Mouse (Mus musculus) T-helper 2 cell (primary cell): ENCODE measurements at regions not wholly inside any gene's neighbourhood (a gene's known extent, or its start where the extent isn't known, plus 50 kb on each side); places are given as distances from the start of the nearest gene placed in this dataset.

Source experiments
- in situ Hi-C: fragments of 300-600 bp; cut with MboI, MseI; formaldehyde crosslinking; loops from one replicate; pipeline ENCODE4 v1.15.1; 2025; ENCODE audit warnings: high pct_unique_total_duplicates

DNA sequence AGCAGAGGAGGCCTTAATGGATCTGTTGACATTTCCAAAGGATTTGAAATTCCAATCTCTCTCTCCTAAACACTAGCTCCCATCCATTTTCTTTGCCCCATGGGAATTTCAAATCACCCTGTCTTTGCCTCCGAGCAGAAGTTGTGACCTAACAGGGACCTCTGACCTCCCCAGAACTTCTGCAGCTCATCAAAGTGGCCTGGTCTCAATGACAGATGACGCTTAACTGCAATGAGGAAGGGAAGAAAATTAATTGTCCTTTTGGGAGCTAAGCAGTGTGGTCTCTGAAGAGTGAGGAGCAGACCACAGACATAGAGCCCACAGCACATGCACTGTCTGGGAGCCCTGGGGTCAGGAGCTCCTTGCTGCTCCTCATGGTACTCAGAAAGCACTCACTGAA, 155.3 kb downstream of the Tox3 start:
- in situ Hi-C loops = no loop called here

DNA sequence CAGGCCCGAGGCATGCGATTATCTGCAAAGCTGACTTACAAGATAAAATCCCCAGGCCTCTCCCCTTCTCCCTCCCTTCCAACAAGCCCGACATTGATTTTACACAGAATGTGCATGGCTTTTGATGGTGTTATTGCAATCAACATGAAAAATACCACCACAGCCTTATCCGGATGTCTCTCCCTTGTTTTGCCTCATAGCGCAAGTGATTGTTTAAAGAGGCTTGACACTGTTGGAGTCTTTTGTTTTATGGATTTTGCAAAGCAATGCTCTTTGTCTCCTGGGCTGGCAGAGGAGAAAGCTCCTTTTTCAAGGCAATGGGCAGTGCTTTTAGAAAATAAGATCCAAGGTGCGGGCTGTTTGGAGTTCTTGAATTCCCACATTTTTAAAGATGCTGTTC, 165.3 kb downstream of the Tox3 start:
- in situ Hi-C loops = no loop called here

DNA sequence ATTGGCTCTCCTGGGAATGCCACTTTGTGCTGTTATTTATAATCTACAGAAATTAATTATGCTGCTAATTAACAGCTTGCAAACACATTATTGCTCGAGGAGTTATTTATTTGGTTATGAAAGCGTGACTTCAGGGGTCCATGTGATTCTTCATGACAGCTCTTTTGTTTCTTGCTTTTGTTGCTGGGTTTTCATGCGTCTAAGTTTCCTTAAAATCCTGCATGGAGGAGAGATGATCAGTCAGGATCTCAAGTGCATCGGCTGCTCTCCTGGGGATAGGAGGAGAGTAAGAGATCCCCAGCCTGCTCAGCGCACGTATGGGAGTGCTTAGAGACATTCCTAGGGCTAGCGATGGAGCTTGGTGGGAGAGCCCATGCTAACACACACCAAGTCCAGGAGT, 171.4 kb downstream of the Tox3 start:
- in situ Hi-C loops = no loop called here

- in situ Hi-C loops = no loop called here
These were observed 171.8 kb downstream of the Tox3 start for GRCm38 (mm10) chr8:90176335-90176734.

- in situ Hi-C loops = no loop called here
These were observed 181.5 kb downstream of the Tox3 start for GRCm38 (mm10) chr8:90166639-90167038.

DNA sequence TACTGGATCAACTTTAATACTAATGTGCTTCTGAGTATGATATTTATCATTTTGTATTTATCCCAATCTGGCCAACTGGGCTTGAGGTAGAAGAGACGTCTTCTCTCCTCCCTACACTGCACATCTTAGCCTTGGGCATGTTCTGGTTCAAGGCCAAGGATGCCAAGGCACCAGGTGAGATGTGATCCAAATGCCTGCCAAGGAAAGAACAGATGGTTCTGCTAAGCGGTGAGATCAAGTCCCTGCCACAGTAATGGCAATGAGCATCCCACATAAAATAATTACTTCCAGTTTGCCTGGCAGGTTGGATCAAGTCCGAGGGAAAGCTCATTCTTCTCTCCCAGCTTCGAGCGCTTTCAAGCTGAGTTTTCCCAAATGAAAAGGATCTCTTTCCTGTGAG, 196.7 kb downstream of the Tox3 start:
- in situ Hi-C loops = no loop called here

- in situ Hi-C loops = no loop called here
These were observed 198.2 kb downstream of the Tox3 start for GRCm38 (mm10) chr8:90149903-90150302.

- in situ Hi-C loops = no loop called here
These were observed 213.5 kb downstream of the Tox3 start for GRCm38 (mm10) chr8:90134626-90135025.

- in situ Hi-C loops = no loop called here
These were observed 217.4 kb downstream of the Tox3 start for GRCm38 (mm10) chr8:90130704-90131267.

DNA sequence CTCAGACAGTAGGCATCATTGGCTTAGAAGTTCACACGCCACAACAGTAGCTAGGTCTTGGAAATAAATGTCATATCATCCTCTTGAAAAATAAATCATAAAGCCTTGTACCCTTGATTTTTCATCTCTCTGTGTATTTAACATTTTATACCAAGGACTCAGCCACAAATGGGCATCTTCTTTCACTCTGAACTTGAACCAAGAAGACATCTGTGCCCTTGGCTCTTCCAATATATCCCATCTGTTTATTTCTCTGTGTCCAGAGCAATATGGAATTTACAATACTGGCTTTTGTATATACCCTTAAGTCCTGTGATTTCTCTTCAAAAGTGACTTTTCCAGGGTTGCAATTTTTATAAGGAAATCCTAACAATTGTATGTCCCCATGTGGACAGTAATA, 222.7 kb downstream of the Tox3 start:
- in situ Hi-C loops = no loop called here

DNA sequence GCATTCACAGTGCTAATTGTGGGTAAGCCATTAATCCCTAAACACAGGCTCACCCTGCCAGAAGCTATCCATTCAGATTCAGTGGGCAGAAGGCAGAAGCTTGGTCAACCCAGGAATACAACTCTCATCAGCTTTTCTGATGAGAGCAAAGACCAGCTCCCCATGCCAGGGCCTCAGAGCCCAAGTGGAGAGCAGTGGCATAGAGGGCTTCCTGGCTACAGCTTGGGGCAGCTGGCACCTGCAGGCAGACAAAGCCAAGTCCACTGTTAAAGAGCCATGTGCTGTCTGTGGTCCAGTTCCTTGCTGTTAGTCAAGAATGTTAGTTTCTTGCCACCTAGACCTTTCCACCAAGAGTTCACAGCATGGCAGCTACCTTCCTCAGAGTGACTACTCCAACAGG, 225.0 kb downstream of the Tox3 start:
- in situ Hi-C loops = no loop called here

GRCm38 (mm10) chr8:90121935-90122334, 226.2 kb downstream of the Tox3 start:
- in situ Hi-C loops = no loop called here

- in situ Hi-C loops = no loop called here
These were observed 227.1 kb downstream of the Tox3 start for GRCm38 (mm10) chr8:90121017-90121416.

DNA sequence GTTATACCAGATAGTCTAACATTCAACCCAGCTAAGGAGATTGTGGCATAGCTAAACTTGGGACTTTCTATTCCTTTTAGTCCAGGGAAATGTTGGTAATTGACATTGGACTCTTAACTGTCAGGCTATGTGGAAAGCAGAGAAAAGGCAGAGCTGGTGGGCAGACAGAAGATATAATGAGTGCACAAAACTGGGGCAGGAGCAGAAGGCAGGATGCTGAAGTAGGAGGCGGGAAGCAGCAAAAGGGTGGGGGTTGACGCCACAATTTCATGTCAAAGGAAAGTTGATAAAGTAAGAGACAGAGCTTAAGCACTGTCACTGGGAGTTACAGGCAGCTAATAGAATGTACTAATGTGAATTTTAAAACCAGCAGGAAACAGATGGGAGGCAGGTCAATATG, 232.7 kb downstream of the Tox3 start:
- in situ Hi-C loops = no loop called here

GRCm38 (mm10) chr8:90100509-90100908, 247.6 kb downstream of the Tox3 start:
- in situ Hi-C loops = no loop called here

GRCm38 (mm10) chr8:90082630-90083029, 265.5 kb downstream of the Tox3 start:
- in situ Hi-C loops = no loop called here

DNA sequence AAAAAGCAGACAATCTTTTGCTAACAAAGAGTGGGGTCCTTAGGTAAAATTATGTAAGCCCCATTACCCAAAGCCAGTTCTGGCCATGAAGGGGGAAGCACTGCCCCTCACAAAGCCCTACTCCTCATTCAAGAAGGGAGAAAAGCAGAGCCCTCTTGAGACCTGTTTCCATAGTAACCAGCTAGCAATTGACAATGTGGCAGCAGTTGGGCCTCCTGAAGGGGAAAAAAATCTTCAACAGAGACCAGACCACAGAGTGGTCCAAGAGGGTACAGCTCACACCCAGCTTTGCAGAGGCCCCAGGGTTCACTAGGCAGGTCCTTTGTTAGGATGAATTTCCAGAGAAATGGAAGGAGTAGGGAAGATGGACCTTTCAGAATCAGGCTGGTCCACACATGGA, 271.8 kb downstream of the Tox3 start:
- in situ Hi-C loops = no loop called here

DNA sequence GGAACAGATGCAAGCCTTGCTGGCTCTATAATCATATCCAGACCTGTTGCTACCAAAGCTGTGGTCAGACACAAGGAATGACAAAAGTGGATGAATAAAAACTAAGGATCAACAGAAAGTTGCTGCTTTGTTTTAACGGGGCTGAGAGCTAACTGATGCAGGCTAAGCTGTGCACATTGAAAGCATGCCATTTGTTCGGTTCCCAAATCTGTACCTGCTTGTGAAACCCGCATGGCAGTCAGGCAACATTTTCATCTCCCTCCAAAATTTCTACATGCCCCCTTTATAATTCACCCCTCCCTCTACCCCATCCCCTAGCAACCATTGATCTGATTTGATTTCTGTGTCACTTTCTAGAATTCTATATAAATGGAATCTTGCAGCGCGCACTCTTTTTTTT, 272.3 kb downstream of the Tox3 start:
- in situ Hi-C loops = no loop called here

DNA sequence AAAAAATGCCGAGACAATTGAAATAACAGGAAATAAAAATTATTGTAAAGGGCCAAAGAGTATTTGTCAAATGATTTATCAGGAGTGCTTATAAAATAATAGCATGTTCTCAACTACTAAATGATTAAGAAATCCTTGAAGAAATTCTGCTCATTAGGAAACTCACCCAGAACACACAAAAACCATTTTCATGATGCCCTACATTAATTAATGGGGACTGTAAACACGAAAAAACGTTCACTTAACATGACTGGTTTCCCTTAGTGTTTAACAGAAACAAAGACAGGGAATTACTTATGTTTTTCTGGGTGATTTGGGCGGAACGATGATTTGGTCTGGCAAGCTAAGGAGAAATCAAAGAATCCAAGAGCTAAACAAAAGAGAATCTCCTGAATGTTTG, 278.1 kb downstream of the Tox3 start:
- in situ Hi-C loops = no loop called here

- in situ Hi-C loops = loop anchor here (10.0 kb wide), 1 partner anchor 1785 kb away; no protein-coding TSS in a partner anchor
These were observed 278.6 kb downstream of the Tox3 start for GRCm38 (mm10) chr8:90069411-90069993.

- in situ Hi-C loops = loop anchor here (10.0 kb wide), 1 partner anchor 1786 kb away; no protein-coding TSS in a partner anchor
These were observed 279.7 kb downstream of the Tox3 start for GRCm38 (mm10) chr8:90068441-90068840.

GRCm38 (mm10) chr8:90064381-90064780, 283.8 kb downstream of the Tox3 start:
- in situ Hi-C loops = loop anchor here (10.0 kb wide), 1 partner anchor 1790 kb away; no protein-coding TSS in a partner anchor

DNA sequence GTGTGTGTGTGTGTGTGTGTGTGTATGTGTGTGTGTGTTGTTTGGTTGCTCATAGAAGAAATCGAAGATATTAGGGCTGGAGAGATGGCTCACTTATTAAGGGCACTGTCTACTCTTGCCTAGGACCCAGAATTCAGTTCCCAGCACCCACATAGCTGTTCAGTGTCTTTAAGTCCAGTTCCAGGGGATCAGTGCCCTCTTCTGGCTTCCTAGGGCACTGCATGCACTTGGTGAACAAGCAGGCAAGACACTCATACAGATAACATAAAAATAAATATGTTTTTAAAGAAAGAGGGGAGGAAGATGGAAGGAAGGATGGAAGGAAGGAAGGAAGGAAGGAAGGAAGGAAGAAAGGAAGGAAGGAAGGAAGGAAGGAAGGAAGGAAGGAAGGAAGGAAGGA, 284.9 kb downstream of the Tox3 start:
- in situ Hi-C loops = loop anchor here (10.0 kb wide), 1 partner anchor 1792 kb away; no protein-coding TSS in a partner anchor
